Mouse (Mus musculus) liver, embryonic 14.5 days (tissue): ENCODE results near the gene Hmga1.

Experiments
- CTCF ChIP-seq: IDR thresholded peaks from 2 replicates; pipeline ENCODE4 v1.5.1; 2016; ENCODE audit warnings: antibody characterized with exemption, low read depth, control low read depth
- EP300 ChIP-seq: IDR thresholded peaks from 2 replicates; pipeline ENCODE4 v1.6.1; 2016; ENCODE audit warnings: antibody characterized with exemption, low read depth

- TF ChIP-seq CTCF (no peak), EP300 (no peak)
These were observed 45.1 kb upstream of the Hmga1 start for GRCm38 (mm10) chr17:27511125-27511735.
